Mouse (Mus musculus): ENCODE results near the gene Hacd4. TPM values are rescaled to one million over a fixed set of nuclear protein-coding genes. Genes with fewer than 3 reads are reported as not detected.

The Hacd4 gene
- total RNA-seq (2023), result 0.24 TPM

DNA sequence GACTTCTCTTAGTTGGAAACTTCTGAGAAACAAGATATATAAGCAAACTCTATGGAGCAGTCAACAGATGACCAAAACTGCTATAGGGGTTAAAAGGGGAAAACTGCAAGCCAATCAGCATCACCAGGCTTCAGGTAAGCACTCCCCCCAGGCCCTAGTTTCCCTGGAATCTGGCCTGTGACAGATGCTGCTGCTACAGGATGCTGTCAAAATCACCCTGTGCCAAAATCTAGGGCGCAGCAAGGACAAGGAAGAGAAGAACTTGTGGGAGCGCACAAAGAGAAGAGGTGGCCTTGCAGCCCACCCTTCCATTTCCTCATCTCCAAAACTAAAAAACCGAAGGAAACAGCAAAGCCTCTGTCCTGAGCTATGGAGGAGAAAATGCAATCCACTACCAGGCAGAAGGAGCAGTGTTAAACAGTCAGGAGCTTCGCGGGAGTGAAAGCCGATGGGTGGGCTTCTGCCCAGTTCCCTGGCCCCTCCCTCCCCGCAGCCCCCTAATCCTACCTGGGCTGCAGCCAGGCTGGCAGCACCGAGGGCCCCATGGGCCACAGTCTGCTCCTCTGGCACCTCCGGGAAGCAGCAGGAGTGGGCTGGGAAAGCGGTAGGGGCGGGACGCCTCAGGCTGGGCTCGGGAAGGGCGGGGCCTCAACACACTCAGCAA, at the start of gene Hacd4:
Gene Hacd4, minus strand, starts transcription at position 603 of the 664 bp plus-strand sequence.

Other genes starting within 250 kb of the Hacd4 start
- not detected for gene Ifnb1, start 83.8 kb upstream of the Hacd4 start, total RNA-seq (2023)
- gene Ifna15, start 119.3 kb upstream of the Hacd4 start, total RNA-seq (2023), result not detected
- not detected for gene Ifna14, start 132.9 kb upstream of the Hacd4 start, total RNA-seq (2023)
- gene Ifna9, start 153.5 kb upstream of the Hacd4 start, total RNA-seq (2023), result not detected
- gene Ifna12, start 164.4 kb upstream of the Hacd4 start, total RNA-seq (2023), result not detected
- not detected for gene C87499, start 195.5 kb upstream of the Hacd4 start, total RNA-seq (2023)
- gene Ifna13, start 205.5 kb upstream of the Hacd4 start, total RNA-seq (2023), result not detected
- gene Ifna16, start 238.0 kb upstream of the Hacd4 start, total RNA-seq (2023), result not detected
- gene Ifna2, start 245.0 kb upstream of the Hacd4 start, total RNA-seq (2023), result not detected

All from CD8-positive naive resting alpha-beta T cell, adult 57 days (primary cell).